Mouse (Mus musculus) inflammation-experienced regulatory T-cells, adult 6 months (primary cell): ENCODE results near the gene Ccdc61. TPM values are rescaled to one million over a fixed set of nuclear protein-coding genes. Genes with fewer than 3 reads are reported as not detected.
"Not testable (repeated sequence)": the region's sequence is repeated elsewhere in the genome, so short reads cannot be mapped to it uniquely, and the experiment has no call there.

Source experiments
- ATAC-seq: one replicate; pipeline ENCODE4 v1.8.0; 2017
- polyA plus RNA-seq, 3 experiments: library from polyadenylated mRNA; unstranded; fragments of 100-300 nt; shearing (Covaris generic); gene quantifications; one replicate each; pipeline ENCODE4 v1.2.1; 2017

Ccdc61 gene
- polyA plus RNA-seq, 3 experiments from 2014 or later: 5.8 to 8.6 (median 6.7) TPM

DNA sequence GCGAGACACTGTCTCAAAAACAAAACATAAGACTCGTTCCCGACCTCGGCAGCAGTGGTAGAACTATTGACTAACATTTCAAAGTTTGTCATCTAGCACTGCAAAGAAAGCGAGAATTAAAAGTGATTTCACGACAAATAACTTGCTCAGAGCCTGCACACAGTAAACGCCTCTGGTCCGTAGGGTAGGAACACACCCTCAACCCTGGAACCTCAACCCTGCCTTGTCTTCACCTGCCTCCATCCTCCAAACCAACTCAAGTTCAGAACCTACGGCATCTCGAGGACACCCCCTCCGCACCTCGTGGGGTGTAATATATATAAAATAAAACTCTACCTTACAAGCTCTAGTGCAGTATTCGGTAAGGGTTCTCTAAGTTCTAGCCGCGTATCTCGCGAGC is 418 bp downstream of the Ccdc61 start:
- no peak for ATAC-seq

- ATAC-seq: no peak
Measured at GRCm38 (mm10) chr7:18904971-18905370, 5.2 kb downstream of the Ccdc61 start.

- ATAC-seq: no peak
Measured at GRCm38 (mm10) chr7:18902486-18902885, 7.7 kb downstream of the Ccdc61 start.

GRCm38 (mm10) chr7:18900513-18900912 is 9.7 kb downstream of the Ccdc61 start:
- ATAC-seq: no peak

- ATAC-seq: no peak
Measured at GRCm38 (mm10) chr7:18896536-18896935, 13.7 kb downstream of the Ccdc61 start.

DNA sequence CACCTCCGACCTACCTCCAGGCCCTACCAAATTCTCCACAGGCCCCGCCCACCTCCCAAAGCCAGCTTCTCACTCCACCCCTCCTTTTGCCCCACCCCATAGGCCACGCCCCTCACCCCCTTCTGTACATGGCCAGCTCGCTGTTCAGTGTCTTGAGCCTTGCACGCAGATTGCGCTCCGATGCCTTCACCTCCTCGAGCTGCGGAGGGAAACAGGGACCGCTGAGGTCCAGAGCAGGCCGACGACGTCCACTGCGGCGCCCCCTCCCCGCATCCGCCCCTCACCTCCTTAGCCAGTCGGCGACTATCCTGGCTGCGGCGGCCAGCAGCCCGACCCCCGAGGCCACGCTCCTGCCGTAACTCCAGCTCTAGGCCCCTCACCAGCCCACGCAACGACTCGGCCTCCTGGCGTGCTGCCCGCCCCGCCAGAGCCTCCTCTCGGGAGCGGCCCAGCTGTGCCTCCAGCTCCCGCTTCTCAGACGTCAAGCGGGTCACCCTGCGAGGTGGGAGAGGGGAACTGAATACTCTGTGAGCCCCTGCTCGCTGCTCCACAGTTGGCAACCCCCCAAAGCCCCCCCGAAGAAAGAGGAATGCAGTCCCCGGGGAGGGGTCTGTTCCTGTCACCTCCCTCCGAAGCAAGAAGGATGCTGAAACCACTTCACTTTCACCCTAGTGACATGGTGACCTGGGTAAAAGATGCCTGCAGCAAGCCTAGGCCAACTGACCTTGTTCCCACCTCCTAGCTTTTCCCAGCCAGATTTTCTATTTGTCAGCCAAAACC is 16.4 kb downstream of the Ccdc61 start:
- ATAC-seq: no peak

- ATAC-seq: no peak
Measured at GRCm38 (mm10) chr7:18893009-18893408, 17.2 kb downstream of the Ccdc61 start.

DNA sequence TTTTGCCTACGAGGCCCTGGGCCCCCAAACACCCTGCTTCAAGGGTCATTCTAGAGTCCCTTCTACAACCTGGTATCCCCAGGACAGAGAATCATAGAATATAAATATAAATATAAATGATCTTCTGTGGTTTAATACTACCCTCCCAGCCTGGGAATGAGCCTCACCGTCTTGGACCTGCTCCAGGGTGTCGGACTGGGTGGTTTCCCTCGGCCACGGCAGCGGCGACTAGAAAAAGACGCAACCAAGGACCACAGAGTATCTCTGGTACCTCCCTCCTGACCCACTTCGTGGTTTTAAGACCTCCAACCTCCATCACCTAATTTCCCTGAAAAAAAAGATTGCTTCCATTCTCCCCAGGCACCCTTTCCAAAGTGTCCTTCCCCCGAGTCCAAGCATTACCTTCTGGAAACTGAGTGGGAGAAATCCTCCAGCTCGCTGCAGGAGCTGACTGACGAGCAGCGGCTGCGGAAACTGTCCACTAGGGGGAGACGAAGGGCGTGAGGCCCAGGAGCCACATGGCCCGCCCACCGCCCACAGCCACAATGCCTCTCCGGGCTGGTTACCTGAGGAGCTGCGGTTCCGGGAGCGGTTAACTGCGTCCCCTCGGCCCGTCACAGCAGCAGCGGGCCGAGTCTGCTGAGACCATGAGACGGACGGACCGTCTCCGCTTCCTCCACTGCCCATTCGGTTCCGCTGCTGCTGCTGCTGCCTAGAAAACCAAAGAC is 18.2 kb downstream of the Ccdc61 start:
- peak; percentile 96 for ATAC-seq

- no peak for ATAC-seq
Measured at GRCm38 (mm10) chr7:18890848-18891247, 19.4 kb downstream of the Ccdc61 start.

DNA sequence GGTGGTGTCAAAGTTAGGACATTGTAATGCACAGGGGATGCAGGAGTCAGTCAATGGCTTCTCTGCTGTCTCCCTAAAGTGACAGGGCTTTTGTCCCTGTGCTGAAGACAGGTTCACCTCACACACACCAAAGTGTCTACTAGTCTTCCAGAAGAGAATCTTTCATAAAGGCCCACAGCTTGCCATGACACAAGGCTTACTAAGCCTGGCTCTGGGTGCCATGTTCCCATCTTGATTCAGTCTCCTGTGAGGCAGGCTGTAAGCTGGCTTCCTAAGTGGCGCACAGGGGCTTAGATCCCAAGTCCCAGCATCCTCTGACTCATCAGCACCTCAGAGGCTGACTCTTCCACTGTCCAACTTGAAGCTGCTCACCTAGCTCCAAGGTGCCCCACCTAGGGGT is 23.3 kb downstream of the Ccdc61 start:
- no peak for ATAC-seq

GRCm38 (mm10) chr7:18884745-18885422 is 25.3 kb downstream of the Ccdc61 start:
- peak; percentile 45 for ATAC-seq

- peak; percentile 88 for ATAC-seq
Measured at GRCm38 (mm10) chr7:18883991-18884744, 26.0 kb downstream of the Ccdc61 start.

DNA sequence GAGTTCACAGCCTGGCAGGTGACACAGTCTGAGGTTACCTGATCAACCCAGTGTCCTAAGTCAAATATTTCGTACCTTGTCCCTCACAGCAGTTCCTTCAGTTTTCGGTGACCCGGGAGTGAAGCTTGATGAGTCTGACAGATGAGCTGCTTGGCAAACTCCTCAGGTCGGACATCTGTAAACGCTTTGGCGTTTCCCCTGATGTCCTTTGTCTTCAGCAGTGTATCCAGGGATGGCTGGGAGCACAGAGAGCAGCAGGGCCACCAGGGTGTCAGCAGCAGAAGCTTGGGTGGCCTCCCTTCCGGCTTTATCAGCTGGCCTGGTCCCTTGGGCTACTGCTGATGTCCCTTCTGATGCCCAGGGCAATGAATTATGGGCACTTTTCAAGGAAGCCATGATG is 31.5 kb downstream of the Ccdc61 start:
- ATAC-seq: no peak

DNA sequence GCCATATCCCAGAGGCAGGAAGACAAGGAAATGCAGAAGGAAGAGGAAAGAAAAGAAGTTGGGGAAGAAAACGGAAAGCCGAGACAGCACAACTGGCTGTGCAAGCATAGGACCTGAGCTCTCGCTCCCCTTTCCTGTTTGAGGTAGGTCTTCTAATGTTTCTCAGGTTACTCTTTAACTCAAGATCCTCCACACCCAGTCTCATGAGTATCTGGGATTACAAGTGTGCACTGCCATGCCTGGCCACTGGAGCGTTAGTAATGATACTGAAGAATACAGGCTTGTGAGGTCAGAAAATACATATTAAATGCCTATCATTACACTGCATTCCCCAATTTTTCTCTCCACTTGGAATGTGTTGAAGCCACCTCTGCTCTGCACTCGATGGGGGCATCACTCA is 34.8 kb downstream of the Ccdc61 start:
- ATAC-seq: no peak

DNA sequence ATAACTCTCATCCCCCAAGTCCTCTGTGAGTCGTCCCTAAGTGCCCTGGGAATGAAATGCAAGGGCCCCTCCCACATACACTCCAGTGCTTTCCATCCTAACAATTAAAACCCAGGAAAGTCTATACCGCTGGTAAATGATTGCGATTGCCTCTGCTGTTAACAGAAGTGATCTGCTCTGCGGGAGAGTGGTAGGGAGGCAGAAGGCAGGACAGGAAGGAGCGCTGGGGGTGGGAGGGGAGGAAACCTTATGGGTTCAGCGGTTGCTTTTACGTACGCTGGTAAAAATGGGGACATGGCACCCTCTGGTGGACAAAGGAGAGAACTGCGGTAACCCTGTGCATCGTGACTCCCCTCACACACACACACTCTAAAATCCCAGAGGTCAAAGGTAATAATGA is 37.0 kb downstream of the Ccdc61 start:
- ATAC-seq: peak; percentile 99

- ATAC-seq: no peak
Measured at GRCm38 (mm10) chr7:18872816-18873215, 37.4 kb downstream of the Ccdc61 start.

- ATAC-seq: no peak
Measured at GRCm38 (mm10) chr7:18872014-18872802, 38.0 kb downstream of the Ccdc61 start.

DNA sequence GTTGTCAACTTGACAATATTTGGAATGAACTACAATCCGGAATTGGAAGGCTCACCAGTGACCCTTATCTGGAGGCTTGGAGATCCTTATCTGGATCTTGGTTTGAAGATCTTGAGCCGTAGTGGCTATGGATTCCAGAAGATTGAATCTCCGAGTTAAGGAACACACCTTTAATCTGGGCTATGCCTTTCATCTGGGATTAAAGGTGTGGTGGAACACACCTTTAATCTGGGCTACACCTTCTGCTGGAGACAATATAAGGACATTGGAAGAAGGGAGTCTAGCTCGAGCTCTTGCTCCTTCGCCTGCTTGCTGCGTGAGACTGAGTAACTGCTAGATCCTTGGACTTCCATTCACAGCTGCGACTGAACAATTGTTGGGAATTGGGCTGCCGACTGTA is 39.2 kb downstream of the Ccdc61 start, which contains the start of gene Pglyrp1:
Pglyrp1 (plus strand) TSS at position 301 of the 400 bp plus-strand sequence.
- not testable (repeated sequence) for ATAC-seq

DNA sequence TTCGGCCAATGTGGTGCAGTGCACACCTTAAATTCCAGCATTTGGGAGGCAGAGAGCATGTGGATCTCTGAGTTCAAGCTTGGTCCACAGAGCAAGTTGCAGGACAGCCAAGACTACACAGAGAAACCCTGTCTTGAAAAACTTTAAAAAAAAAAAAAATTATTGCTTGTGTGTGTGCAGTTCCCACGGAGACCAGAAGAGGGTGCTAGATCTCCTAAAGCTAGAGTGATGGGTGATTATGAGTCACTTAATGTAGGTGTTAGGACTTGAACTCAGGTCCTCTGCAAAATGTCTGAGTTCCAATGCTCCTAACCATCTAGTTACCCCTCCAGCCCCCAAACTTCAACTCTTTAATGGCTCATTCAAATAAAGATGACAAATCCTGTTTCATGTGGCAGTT is 41.7 kb downstream of the Ccdc61 start:
- no peak for ATAC-seq

- ATAC-seq: no peak
Measured at GRCm38 (mm10) chr7:18862801-18863200, 47.4 kb downstream of the Ccdc61 start.

DNA sequence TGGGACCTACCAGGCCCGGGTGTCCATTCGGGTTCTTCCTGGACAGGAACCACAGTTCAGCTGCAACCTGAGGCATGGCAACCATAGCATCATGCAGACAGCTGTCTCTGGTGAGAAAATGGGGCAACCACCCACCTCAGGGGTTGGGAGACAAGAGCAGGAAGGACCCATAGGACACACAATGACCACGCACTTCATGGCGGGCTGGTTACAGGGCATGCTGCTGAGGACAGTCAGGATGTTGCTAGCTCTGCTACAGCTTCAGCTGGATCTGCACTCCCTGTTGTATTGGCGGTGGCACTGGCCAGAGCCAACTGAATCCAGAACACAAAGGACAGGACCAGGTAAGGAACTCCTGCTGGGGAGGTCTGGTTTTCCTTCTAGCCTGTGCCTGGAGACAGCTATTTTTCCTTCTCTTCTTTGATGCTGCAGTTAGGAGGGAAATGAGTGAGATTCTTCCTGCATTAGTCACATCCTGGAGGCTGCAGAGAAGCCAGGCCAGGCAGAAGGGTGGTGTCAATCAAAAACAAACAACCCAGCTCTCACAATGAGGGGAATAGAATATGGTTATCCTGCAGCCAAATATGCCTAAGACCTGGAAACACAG is 51.8 kb downstream of the Ccdc61 start:
- ATAC-seq: no peak
